In the genomic region with DNA sequence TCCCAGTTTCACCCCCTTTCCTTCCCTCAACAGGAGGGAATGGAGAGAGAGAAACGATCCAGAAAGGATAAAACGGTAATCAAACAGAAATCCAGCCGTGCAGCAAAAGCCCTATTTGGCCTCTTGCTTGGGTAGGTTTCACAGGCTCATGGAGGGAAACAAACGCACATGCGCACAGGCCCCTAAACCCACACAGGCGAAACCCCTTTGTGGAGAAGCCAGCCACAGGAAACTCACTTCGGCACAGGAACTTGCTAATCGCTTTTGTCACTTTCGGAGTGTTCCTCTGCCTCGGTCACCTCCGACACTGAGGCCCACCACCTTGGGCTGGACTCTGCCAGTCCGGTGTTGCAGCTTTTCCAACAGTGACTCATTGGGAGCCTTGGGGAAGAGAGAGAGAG, we compare ENCODE assay signal across 8 mouse cellular contexts. TPM values are rescaled to one million over a fixed set of nuclear protein-coding genes. Genes with fewer than 3 reads are reported as not detected.
DNase-seq lines count a peak whose midpoint lies in the region; ATAC-seq lines count a peak whose summit lies in the region.

No protein-coding gene starts in this region.

- no peaks in the 10 kb centered on the region for H3K4me1 ChIP-seq in midbrain, embryonic 15.5 days

- peak; percentile 13 to 41 for DNase-seq in adrenal gland, postnatal 36 days
- DNase-seq in adrenal gland, adult 8-10 months = no peak
- peak; percentile 98 for DNase-seq in induced T-regulatory cell, adult 2 months (ENCODE audit: low read depth)
- peak; percentile 36 to 61 for DNase-seq in monocyte, adult 2 months (ENCODE audit: low read depth in 1 of 2, low spot score in 2 of 2)
- DNase-seq in embryo, embryonic 9.5 days (ENCODE audit: extremely low spot score) = no peak
- no peak for DNase-seq in MN1 (ENCODE audit: low spot score)

- no peak overlapping the region for H3K27ac ChIP-seq in midbrain, embryonic 15.5 days

- no peak overlapping the region for H3K9ac ChIP-seq in midbrain, embryonic 15.5 days

- ATAC-seq in activated CD4-positive, CD25-positive, alpha-beta regulatory T cell, adult 4 months = peak; percentile 65
- ATAC-seq in midbrain, embryonic 15.5 days (replicated peaks) = no peak

- no peak overlapping the region for H3K4me3 ChIP-seq in midbrain, embryonic 15.5 days

- no peaks in the 10 kb centered on the region for H3K9me3 ChIP-seq in midbrain, embryonic 15.5 days

- H3K27me3 ChIP-seq in midbrain, embryonic 15.5 days (replicated peaks) = no peaks in the 10 kb centered on the region

- no peaks in the 10 kb centered on the region for H3K36me3 ChIP-seq in midbrain, embryonic 15.5 days (replicated peaks)

- no peak overlapping the region for H3K4me2 ChIP-seq in midbrain, embryonic 15.5 days

- WGBS in midbrain, embryonic 15.5 days = 76% methylated on average over 12 of the region's 12 CpGs

RNA-seq across cellular contexts. Expression of a gene that starts 2.3 kb away (rescaled TPM):
- under 1 TPM; 0.30 to 0.40 TPM for total RNA-seq in adrenal gland, postnatal 36 days (2021)
- 1 to 10 TPM in 1 of 4 experiments, under 1 TPM in 3; 0.45 to 1.2 (median 0.80) TPM for total RNA-seq in adrenal gland, adult 8-10 months (2022)
- 100 to 1,000 TPM; 233 to 235 TPM for polyA plus RNA-seq in activated CD4-positive, CD25-positive, alpha-beta regulatory T cell, adult 4 months (2017; shearing (Covaris generic))
- polyA plus RNA-seq in midbrain, embryonic 15.5 days (2015; fragmentation: Nextera tagmentation; extraction: Ambion mirVana) = 0.41 and 0.52 TPM in 2 replicates

Comparison
In these comparisons a context has a peak if more than half of its experiments do, and no peak if none do; other contexts are left out.
1. DNase-seq: peak in adrenal gland, postnatal 36 days (2 of 2), induced T-regulatory cell, adult 2 months (single experiment) and monocyte, adult 2 months (2 of 2); none in adrenal gland, adult 8-10 months (single experiment), embryo, embryonic 9.5 days (single experiment) and MN1 (single experiment).